Mouse (Mus musculus): ENCODE results near the gene Cpsf4. TPM values are rescaled to one million over a fixed set of nuclear protein-coding genes. Genes with fewer than 3 reads are reported as not detected.
"Not testable (repeated sequence)": the region's sequence is repeated elsewhere in the genome, so short reads cannot be mapped to it uniquely, and the experiment has no call there.

Cpsf4 gene
- polyA plus RNA-seq, 1 experiment = 34.6 TPM

DNA sequence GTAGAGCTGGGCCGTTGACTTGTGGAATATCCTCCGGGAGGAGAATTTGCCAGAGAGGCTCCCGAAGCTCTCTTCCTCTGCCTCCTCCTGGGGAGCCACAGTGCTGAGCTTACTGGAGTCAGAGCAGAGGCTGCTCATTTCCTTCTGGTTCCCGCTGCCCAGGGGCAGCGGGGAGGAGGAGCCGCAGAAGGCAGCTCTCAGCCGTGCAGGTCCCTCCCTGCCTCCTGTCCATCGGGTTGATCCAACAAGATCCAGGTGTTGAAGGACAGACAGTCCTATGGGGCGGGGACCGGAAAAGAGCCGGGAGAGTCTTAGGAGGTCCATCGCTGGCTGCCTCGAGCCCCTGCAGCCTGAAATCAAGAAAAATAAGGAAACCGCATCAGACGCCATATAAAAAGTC is 1.8 kb upstream of the Cpsf4 start:
- DNase-seq (ENCODE audit: low read depth, low spot score) = no peak

DNA sequence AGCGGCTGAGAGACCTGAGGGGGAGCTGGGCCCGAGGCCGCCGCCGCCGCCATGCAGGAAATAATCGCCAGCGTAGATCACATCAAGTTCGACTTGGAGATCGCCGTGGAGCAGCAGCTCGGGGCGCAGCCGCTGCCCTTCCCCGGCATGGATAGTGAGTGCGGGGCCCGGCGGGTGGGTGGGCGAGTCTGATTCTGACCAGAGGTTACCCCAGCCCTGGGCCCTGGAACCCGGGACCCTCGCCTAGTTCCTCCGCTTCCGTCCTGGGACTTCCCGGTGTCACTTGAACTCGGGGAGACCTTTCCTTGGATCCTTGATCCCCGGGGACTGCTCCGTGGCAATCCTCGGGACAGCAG is 271 bp downstream of the Cpsf4 start:
- no peak for DNase-seq (ENCODE audit: low read depth, low spot score)
- WGBS = under 1% methylated on average over 28 of the region's 28 CpGs

More for the DNA sequence above, 1.8 kb upstream of the Cpsf4 start:
- 74% methylated on average over 15 of the region's 15 CpGs for WGBS

DNA sequence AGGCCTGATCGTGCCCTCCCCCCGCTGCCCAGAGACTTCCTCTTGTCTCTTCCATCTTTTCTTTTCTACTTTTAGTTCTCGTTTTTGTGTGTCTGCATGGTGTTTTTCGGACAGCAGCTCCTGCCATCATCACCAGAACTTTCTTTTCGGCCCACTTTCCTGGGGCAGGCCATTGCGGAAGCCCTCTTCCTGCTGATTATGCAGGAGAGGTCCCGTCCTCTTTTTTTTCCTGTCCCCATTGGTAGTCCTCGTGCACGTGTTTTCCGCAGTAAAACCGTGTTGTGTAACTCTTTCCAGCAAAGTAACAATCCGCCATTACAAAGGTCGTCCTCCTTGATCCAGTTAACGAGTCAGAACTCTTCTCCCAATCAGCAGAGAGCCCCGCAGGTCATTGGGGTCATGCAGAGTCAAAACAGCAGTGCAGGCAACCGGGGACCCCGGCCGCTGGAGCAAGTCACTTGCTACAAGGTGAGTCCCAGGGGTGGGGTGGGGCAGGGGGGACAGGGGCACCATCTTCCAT is 11.5 kb downstream of the Cpsf4 start:
- 82% methylated on average over 18 of the region's 18 CpGs for WGBS
- DNase-seq (ENCODE audit: low read depth, low spot score) = no peak

DNA sequence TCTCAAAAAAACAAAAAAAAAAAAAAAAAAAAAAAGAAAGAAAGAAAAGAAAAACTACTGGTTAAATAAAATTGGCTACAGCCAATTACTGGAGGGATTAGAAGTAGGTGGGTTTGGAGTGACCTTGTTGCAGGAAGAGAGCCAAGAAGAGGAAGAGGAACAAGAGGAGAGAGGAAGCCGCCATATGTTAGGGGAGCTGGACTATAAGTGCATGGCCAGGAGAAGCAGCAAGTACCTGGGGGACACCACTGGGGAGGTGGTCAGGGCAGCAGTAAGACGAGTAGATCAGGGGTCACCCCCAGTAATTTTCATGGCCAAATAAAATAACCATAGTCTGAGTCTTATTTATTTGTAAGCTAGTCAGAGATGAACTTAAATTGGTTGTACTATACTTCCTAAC is 18.2 kb downstream of the Cpsf4 start:
- WGBS = 85% methylated on average over 2 of the region's 2 CpGs
- DNase-seq (ENCODE audit: low read depth, low spot score) = no peak

DNA sequence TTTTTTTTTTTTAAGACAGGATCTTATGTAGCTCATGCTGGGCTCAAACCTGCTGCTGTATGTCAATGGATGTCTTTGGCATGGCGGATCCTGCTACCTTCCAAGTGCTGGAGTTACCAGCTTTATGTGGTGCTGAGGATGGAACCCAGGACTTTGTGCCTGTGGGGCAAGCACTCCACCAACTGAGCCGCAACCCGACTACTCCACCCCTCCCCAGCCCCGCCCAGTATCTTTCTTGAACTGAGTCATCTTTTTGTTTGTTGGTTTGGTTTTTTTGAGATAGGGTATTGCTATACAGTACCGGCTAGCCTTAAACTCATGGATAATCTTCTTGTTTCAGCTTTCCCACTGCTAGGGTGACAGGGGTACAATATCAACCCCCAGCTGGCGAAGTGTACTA is 22.4 kb downstream of the Cpsf4 start:
- no peak for DNase-seq (ENCODE audit: low read depth, low spot score)
- WGBS = 72% methylated on average over 6 of the region's 6 CpGs

DNA sequence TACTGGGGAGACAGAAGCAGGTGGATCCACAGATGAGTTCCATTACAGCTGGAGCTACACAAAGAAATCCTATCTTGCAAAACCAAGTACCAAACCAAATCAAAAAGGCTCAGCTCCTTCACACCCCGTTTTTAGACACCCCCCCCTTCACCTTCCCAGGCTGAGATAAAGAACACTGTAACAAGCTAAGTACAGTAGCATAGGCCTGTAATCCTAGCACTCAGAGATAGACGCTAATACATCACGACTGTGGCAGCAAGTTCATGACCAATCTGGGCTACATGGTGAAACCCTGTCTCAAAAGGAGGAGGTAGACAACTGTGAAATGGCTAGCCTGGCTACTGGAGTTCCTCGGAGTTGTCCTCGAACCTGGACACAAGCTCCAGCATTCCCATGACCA is 23.4 kb downstream of the Cpsf4 start:
- 12% methylated on average over 5 of the region's 5 CpGs for WGBS
- DNase-seq (ENCODE audit: low read depth, low spot score) = no peak

DNA sequence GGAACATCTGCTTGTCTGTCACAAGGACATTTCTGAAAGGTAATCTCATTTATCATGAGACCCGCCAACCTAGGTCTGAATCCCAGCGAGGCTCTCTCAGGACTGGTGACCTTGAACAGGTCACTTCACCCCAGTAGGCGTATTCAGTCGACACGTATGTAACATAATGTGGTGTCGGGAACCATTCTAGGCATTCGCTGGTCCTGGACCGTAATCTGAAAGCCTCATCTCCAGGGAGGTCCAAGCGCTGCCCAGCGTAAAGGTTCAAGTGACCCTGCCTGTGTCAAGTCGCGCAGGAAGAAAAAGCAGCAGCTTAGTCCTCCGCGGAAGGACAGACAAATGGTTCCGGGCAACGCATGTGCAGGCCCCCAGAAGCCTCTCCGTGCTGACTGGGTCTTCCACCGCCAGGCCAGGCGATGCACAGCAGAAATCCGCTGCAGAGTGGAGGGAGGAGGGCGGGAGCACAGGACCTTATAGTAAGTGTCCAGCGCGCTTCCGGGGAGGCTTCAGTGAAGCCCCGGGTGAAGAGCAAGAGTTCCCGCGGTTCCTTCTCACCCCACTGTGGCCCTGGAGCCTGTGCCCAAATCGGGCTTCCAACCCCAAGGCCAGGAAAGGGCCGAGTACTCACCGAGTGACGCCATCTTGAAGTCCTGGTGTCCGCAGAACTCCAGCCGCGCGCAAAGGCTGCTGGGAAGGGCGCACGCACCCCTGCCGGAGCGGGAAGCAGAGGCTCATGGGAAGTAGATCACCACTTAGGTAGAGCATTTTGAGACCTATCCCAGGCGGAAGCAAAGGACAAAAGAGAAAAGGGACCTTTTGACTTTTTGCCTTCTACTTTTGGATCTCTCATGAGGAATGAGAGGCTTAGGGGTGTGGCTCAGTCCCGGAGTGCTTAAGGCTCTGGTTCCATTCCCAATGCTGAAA is 24.1 kb downstream of the Cpsf4 start:
- under 1% methylated on average over 41 of the region's 41 CpGs for WGBS
- DNase-seq (ENCODE audit: low read depth, low spot score) = peak; percentile 80

DNA sequence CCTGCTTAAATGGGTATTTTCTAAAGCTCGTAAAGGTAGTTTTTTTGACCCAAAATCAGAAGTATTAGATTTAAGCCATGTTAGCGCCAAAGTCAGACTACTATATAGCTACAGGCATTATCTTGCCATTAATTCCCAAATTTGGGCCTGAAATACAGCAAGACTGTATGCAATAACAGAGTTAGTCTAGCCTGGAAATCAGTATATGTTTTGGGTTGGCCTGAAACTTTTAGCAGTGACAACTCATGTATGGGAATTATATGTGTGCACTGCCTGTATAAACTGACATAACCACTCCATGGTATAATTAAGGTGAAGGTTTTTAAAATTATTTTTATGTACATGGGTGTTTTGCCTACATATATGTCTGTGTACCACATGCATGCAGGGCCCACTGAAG is 24.9 kb downstream of the Cpsf4 start, which contains the start of gene Atp5j2:
Gene Atp5j2 (minus strand): TSS at position 101 of the 400 bp plus-strand sequence.
- 90% methylated on average over 2 of the region's 2 CpGs for WGBS

DNA sequence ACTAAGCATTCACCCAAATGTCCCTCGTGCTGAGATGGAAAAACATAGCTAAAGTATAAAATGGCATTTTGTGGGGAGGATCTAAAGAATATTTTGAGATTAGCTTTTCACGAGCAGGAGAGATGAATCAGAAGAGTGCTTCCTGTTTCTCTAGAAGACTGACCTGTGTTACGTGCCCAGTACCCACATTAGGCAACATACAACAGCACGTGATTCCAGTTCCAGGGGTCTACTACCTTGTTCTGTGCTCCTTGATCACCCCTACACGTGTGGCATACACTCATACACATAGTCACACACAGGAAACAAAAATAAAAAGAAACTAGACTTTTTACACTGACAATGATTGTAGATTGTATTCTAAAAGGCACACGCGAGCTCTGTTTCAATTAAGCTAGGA is 33.4 kb downstream of the Cpsf4 start:
- 57% methylated on average over 7 of the region's 7 CpGs for WGBS
- no peak for DNase-seq (ENCODE audit: low read depth, low spot score)

More for the DNA sequence above, 24.9 kb downstream of the Cpsf4 start, which contains the start of gene Atp5j2:
- DNase-seq (ENCODE audit: low read depth, low spot score) = no peak

DNA sequence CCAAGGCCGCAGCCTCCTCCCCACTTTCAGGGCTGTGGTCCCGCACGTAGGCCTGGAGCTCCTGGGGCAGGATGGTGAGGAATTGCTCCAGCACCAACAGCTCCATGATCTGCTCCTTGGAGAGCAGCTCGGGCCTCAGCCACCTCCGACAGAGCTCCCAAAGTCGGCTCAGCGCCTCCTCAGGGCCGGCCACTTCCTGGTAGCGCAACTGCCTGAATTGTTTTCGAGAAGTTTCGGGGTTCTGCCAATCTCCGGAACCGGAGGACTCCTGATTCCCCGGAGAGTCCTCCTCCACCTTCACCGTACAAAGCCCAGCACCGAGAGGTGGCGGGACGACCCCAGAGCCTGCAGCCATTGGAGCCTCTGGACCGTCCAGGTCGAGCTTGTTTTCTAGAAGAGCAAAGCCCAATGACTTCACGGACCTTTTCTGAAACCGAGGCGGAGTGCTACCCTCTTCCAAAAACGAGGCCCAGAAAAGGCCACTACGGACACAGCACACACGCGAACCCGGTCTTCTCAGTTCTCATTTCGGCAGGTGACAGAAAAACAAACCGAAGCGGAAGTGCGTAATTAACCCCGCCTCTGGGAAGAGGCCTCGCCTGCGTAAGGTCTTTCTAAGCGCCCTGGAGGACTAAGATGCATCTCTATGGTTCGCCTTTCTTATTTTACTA is 34.4 kb downstream of the Cpsf4 start, which contains the start of gene Zkscan14:
Gene Zkscan14 (minus strand): TSS at position 548 of the 671 bp plus-strand sequence.
- WGBS = under 1% methylated on average over 37 of the region's 37 CpGs
- peak; percentile 81 for DNase-seq (ENCODE audit: low read depth, low spot score)

DNA sequence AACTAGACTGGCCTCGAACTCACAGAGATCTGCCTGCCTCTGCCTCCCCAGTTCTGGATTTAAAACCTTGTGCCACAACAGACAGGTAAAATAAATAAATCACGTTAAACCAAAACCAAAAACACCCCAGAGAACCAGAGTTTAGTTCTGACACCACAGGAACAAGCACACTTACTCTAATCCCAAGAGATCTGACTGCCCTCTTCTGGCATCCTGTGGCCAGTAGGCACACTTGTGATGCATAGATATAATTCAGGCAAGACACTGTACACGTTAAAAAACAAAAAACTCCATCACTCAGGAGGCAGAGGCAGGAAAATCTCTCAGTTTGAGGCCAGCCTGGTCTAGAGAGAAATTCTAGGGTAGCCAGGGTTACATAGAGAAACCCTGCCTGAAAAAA is 35.4 kb downstream of the Cpsf4 start:
- 50% methylated on average over 3 of the region's 3 CpGs for WGBS
- no peak for DNase-seq (ENCODE audit: low read depth, low spot score)

DNA sequence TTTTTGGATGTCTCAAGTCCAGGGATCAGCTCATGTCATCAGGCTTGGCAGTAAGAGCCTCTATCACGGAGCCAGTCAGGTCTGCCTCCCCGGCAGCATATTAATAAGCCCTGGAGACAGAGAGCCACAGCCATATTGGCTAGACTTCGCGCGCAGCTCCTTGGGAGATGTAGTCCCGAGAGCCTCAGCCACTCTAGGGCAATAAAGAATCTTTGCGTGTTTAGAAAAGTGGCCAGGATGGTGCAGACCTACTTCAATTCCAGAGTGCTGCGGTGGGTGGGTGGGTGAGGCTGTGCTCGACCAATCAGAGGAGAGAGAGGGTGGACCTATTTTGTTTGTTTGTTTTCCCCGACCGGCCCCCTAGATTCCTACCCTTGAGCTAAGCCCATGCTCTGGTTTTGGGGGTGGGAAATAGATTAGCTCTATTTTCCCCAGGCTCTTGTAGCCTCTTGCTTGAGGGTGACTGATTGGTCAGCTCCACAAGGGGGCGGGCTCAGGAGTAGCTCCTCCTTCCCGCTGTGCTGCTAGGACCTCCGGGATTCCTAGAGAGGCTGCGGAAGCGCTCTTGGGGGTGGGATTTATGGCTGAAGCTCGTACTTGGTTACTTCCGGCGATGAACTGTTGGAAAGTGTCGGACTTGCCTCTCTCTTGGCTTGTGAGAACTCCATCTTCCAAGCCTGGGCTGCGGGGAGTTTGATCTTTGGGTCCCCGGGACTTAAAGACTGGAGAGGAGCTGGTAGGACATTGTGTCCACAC is 37.1 kb downstream of the Cpsf4 start, which contains the start of gene Zkscan5:
Gene Zkscan5 (plus strand): TSS at position 627 of the 756 bp plus-strand sequence.
- DNase-seq (ENCODE audit: low read depth, low spot score) = peak; percentile 91

DNA sequence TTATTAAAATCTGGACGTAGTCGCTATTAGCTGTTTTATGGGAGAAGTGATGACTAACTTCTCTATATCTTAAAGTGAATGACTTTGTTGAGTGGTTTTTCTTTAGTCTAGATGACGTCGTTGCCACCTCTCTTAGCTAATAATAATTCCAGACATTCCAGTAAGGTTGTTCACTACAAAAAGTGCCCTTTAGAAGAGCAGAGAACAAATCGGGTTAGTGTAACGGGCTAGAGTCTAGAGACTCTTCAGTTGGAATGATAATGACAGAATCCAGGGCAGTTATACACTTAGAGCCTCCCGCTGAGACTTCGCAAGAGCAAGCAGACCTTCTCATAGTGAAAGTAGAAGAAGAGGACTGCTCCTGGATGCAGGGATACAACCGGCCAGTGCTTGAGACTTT is 38.0 kb downstream of the Cpsf4 start:
- DNase-seq (ENCODE audit: low read depth, low spot score) = no peak
- whole genome bisulfite sequencing = 7% methylated on average over 9 of the region's 9 CpGs

More for the DNA sequence above, 37.1 kb downstream of the Cpsf4 start, which contains the start of gene Zkscan5:
- WGBS = under 1% methylated on average over 22 of the region's 22 CpGs

DNA sequence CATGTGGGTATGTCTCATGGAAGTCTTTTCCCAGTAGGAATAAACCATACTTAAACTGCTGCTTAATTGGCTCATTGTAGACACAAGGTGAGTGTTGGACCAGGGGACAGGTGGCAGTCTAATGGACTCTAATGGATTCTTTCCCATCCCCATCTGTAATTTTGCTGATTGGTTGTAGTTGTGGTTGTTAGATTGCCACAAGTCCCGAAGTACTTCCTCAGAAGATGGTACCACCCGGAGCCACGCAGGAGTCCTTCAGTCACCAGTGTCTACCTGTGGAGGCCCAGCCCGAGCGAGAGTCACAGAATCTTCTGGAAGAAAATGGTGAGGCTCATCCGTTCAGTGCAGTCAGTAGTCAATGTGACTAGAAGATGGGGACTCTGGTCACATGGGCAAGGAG is 40.4 kb downstream of the Cpsf4 start:
- no peak for DNase-seq (ENCODE audit: low read depth, low spot score)
- WGBS = 98% methylated on average over 6 of the region's 6 CpGs

DNA sequence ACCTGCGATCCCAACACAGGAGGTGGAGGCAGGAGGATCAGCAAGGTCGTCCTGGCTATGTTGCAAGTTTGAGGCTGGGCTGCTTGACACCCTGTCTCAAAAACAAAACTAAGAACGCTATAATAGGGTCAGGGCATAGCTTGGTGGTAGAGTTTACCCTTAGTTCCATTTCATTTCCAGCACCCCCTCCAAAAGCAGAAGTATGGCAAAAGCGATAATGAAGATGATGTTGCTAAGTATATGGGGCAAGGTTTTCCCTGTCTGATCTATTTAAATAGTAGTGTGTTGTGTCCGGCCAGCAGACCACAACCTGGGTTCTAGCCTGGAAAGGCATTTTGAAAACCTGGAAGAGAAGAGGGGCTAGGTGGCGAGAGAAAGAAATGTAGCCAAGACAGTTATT is 40.9 kb downstream of the Cpsf4 start:
- WGBS = 65% methylated on average over 6 of the region's 6 CpGs
- no peak for DNase-seq (ENCODE audit: low read depth, low spot score)

DNA sequence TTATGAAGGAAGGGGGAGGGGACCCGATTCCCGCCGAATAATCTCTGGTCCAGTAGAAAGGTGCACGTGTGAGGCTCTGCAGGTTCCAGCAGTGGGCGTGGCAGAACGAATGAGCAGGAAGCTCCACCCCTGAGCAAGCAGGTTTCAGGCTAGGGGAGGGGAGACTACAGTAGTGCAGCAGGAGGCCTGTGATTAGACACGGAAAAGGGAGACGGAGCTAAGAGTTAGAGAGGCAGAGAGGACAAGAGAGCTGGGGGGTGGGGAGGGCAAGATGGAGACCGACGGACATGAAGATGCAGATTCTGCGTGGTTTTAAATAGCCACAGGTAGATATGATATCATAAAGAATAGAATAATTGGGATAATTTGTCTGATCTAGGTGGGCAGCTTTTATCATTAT is 41.4 kb downstream of the Cpsf4 start:
- not testable (repeated sequence) for DNase-seq (ENCODE audit: low read depth, low spot score)
- 26% methylated on average over 11 of the region's 11 CpGs for WGBS

DNA sequence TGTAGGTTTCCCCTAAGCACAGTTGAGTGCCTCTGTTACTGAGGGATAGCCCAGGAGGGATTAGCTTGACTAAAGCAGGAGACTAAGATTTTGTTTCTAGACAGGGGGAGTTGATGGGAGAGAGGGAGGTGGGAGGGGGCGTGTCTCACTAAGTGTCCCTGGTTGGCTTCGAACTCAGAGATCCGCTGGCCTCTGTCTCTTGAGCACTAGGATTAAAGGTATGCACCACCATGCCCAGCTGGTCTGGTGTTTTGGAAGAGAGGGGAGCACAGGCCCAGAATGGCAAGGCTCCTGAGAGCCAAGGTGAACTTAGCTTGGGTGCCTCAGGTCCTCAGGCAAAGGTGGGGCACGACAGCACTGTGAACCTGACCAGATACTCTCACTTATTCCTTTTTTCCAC is 44.3 kb downstream of the Cpsf4 start:
- DNase-seq (ENCODE audit: low read depth, low spot score) = no peak
- 99% methylated on average over 4 of the region's 4 CpGs for WGBS

DNA sequence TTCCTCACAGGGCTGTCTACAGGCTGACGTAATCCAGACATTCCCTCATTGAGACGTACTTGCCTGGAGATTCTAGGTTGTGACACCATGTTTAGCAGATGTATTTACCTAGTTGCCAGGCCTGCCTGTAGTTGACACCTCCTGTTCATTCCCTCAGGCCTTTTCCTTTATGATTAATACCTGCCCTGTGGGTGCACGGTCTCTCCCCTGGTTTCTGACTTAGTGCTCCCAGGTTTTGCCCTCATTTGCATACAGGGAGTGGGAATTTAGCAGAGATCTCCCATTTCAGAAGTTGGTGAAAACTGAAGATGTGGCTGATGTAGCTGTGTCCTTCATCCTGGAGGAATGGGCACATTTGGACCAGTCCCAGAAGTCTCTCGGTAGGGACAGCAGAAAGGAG is 45.2 kb downstream of the Cpsf4 start:
- WGBS = 95% methylated on average over 4 of the region's 4 CpGs
- no peak for DNase-seq (ENCODE audit: low read depth, low spot score)

DNA sequence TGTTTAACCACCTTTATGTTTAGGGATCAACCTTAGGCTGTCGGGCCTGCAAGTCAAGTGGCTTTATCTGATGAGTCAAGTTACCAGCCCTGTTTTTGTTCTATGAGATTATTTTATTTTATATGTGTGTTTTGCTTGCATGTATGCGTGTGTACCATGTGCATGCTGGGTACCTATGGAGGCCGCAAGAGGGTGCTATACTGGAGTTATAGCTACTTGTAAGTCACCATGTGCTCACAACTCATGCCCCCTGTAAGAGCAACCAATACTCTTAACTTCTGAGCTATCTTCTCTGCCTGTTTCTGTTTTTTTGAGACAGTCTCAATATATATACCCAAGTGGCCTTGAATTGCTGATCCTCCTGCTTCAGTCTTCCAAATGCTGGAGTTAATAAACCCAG is 46.5 kb downstream of the Cpsf4 start:
- WGBS = 91% methylated on average over 3 of the region's 3 CpGs
- DNase-seq (ENCODE audit: low read depth, low spot score) = no peak

DNA sequence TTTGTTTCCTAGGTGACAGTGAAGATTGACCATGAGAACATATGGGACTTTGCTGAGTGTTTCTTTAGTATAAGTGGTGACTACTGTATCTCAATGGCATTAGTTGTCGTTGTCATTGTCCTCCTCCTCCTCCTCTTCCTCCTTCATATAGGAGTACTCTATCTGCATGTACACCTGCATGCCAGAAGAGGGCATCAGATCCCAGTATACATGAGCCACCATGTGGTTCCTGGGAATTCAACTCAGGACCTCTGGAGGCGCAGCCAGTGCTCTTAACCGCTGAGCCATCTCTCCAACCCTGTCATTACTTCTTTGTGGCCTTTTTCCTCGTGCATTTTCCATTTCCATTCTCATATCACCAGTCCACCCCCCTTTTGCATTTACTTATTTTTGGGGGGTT is 47.7 kb downstream of the Cpsf4 start:
- DNase-seq (ENCODE audit: low read depth, low spot score) = no peak
- 52% methylated on average over 4 of the region's 4 CpGs for WGBS

All from large intestine, adult 2 months (tissue).